Mouse (Mus musculus): ENCODE measurements at regions not wholly inside any gene's neighbourhood (a gene's known extent, or its start where the extent isn't known, plus 50 kb on each side); places are given as distances from the start of the nearest gene placed in this dataset.

DNA sequence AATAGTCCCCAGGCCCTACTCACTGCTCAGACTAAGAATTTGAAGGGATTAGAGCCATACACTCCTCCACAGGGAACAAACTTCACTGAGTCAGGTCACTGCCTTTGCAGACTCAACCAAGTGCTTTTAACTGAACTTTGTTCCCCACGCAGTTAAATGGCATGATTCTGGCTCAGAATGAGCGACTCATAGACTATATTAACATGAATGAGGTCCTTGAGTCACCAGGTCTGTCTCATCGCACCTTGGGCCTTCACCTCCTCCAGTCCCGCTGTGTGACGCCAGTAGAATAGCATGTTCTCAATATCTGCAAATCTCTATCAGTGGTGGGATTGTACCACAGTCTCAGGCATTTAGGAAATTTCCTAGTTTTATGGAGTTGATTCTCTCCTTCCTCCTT lies 153.1 kb downstream of the Pmp22 start:
- no peak for ATAC-seq (ENCODE audit: extremely low read depth, insufficient number of reproducible peaks, low FRiP score, poor library complexity, severe bottlenecking)

DNA sequence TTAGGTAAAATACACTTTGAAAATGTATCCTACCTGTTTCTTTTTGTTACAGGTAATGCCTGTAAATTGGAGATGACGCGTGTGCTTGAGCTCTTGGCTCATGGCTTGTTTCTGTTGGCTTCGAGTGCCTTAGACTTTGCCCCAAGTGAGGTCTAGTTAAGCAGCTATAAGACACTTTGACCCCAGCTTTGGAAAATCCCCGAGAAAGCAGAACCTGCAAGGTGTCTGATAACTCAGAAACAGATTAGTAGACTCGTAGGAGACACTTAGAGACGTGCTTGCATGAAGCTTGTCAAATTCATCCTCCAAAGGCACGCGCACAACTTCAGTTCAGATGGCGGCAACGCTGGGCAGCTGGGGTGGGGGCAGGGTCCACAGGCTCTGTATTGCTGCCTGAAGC lies 153.8 kb downstream of the Pmp22 start:
- ATAC-seq (ENCODE audit: extremely low read depth, insufficient number of reproducible peaks, low FRiP score, poor library complexity, severe bottlenecking) = no peak

DNA sequence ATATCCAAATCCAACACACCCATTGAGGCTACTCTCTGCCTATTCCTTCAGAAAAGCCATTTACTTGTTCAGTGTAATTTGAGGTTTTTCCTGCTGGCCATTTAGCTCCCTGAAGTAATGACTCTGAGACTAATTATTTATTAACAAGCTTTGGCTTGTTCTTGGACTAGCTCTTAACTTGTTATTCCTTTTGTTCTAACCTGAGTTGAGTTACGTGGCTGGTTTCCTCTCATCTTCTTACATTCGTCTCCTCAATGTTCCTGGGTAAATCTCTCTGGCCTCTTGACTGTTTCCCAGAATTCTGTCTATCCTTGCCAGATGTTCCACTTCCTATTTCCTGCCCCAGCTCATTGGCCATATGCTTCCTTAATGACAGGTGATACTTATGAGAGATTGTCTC lies 157.2 kb downstream of the Pmp22 start:
- ATAC-seq (ENCODE audit: extremely low read depth, insufficient number of reproducible peaks, low FRiP score, poor library complexity, severe bottlenecking) = no peak

DNA sequence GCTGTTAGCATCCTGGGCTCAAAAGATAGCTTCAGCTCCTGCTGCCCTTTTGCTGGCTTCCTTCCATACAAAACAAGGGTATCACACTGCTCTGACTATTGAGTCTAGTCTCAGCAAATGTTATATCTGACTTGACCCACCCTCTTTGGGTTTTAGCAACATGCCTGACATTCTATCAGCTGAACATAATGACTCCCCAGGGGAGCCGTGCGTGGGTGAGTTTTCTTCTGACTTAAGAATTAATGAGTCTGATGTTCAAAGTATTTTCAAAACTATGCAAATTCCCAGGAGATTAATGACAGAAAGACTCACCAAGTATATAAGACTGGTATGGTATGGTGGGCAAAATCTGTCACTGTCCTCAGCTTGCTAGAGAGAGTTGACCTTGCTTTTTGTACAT lies 159.0 kb downstream of the Pmp22 start:
- ATAC-seq (ENCODE audit: extremely low read depth, insufficient number of reproducible peaks, low FRiP score, poor library complexity, severe bottlenecking) = no peak

DNA sequence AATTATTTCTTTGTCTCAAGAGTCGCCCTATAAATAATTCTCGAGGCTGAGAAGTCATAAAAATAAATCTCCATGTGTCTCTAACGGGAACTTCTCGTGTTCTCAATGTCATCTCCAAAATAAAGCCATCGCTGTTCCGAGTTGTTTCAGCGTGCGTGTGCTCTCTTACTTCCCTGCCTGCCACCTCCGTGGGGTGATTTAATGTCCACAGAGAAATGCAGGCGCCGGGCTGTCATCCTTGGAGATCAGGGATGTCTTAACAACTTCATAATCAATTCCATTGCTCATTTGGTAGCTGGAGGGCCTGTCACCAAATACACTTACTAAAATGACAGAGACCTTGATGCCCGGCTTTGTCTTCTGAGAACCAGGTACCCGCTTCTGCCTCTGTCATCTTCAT lies 161.8 kb downstream of the Pmp22 start:
- no peak for ATAC-seq (ENCODE audit: extremely low read depth, insufficient number of reproducible peaks, low FRiP score, poor library complexity, severe bottlenecking)

DNA sequence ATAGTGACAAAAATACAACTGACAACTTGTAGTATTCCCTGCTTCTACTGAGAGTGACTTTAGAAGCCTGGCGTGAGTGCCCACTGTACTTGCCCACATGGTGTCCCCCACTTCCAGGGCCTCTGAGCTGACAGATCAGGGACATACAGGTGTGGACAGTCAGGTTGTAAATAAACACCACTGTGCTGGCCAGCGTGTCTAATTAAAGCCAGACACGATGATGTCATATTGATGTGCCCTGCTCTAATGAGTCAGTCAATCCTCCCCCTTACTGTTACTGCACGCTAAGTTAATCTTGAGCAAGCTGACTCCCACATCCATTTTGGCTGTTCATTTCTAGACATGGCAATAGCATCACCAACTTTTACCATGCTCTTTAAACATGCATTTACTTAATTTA lies 164.7 kb downstream of the Pmp22 start:
- no peak for ATAC-seq (ENCODE audit: extremely low read depth, insufficient number of reproducible peaks, low FRiP score, poor library complexity, severe bottlenecking)

DNA sequence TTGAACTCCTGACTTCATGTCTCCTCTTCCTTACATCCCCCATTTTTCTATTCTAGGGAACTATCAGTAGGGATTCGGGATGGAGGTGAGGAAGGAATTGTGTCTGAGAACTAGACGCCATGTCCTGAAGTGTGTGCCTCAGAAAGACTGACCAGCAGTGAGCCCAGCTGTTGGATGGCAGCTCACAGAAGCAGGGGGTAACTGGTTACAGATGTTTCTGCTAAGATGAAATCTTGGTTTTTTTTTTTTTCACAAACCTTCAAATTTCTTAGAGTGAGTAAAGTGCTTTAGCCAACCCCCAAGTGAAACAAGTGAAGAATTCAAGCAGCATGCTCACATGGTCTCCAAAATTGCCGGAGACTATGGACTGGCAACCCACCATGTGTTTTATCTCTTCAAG lies 165.7 kb downstream of the Pmp22 start:
- ATAC-seq (ENCODE audit: extremely low read depth, insufficient number of reproducible peaks, low FRiP score, poor library complexity, severe bottlenecking) = no peak

DNA sequence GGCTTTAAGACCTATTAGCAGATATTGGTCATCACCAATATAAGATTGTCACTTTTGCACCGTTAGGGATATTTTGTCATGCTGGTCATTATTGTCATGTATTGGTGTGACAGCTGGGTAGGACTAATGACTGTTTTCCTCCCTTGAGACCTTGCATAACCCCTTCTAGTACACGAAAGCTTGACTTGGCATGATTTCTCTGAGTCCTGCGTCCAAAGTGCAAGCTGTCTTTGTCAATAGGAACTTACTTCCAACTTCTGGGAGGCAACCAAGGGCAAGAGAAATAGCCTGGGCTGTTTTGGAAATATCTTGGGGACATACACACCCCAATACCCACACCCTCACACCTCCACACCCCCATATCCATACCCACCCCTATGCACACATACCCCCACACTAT lies 167.7 kb downstream of the Pmp22 start:
- no peak for ATAC-seq (ENCODE audit: extremely low read depth, insufficient number of reproducible peaks, low FRiP score, poor library complexity, severe bottlenecking)

DNA sequence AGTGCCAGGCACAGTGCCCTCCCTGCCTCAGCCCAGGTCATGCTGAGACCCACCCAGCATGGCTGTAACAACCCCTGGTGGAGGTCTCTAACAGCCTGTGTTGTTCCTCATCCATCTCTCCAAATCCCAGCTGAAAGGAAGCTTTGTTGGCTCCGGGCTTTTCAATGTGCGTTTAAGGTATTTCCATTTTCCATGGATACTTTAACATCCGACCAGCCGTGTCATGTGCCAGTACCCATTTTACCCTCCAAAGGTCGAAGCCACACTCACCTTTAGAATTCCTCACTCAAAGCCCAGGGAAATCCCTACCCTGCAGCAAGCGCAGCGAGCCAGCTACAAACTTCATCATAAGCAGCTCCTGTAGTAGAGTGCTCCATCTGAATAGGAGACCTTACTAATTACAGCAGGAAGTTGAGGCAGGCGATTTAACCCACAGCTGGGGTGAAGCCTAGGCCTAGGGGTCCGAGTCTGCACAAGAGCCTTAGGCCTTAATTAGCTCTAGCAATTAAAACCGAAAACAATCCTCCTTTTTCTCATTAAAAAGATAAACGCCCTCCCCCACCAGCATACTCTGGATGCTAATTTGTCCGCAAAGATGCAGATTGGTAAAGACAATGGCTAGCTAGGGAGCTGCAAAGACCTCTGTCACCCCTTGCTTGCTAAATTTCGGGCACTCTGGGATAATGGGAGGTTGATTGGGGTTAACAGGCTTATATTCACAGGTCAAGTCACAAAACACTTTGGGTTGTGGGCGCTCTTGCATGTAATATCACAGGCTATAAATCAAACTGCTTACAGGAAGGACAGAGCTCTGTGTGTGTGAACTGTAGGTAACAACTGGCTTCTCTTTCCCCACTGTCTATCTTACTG lies 171.2 kb downstream of the Pmp22 start:
- ATAC-seq (ENCODE audit: extremely low read depth, insufficient number of reproducible peaks, low FRiP score, poor library complexity, severe bottlenecking) = no peak

DNA sequence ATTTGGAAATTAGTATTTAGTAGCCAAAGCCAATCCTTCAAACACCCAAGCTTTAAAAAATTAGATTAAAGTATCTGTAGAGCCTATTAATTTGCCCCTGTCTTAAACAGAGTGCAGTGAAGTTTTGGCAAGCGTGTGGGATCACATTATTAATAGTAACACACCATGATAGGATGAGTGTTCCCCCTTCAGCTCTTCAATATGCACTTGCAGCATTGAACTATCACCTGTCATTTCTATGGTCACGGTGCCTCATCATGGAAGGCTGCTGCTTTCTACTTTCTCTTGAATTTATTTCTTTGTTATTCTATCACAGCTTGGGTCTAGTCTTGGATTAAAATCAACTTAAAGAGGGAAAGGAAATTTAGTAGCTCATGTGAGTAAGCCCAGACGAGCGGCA lies 196.4 kb downstream of the Pmp22 start:
- no peak for ATAC-seq (ENCODE audit: extremely low read depth, insufficient number of reproducible peaks, low FRiP score, poor library complexity, severe bottlenecking)

DNA sequence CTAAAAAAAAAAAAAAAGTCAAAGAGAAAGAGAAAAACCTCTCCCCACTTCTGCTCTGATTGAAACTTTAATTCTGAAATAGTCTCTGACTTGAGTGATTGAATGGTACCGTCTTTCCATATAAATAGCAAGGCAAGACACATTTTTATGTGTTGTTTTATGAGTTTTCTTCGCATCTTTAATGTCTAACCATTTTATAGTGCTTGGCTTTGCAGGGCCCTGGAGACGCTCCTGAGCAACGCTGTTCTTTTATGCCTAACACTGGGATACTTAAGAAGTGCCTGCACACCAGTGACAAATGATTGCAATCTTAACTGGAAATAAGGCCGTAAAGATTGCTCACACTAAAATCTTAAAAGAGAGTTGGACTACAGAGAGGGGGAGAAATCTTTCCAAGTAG lies 198.1 kb downstream of the Pmp22 start:
- ATAC-seq (ENCODE audit: extremely low read depth, insufficient number of reproducible peaks, low FRiP score, poor library complexity, severe bottlenecking) = no peak

DNA sequence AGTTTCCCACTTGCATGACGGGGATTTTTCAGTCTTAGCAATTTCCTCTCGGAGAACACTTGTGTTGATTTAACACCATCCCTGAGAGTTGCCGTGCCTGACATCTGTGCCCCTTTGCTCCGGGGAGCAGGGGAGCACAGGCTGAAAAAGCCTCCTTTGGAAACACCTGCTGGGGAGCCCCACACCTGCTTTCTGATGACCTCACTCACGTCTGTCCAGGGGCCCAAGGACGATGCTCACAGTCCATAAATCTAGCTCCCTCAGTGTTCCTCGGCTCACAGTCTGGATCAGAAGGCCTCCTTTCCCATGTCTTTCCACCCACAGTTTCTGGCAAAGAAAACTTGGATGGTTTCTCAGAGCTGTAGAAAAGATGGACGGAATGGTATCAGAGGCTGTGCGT lies 208.7 kb downstream of the Pmp22 start:
- ATAC-seq (ENCODE audit: extremely low read depth, insufficient number of reproducible peaks, low FRiP score, poor library complexity, severe bottlenecking) = no peak

DNA sequence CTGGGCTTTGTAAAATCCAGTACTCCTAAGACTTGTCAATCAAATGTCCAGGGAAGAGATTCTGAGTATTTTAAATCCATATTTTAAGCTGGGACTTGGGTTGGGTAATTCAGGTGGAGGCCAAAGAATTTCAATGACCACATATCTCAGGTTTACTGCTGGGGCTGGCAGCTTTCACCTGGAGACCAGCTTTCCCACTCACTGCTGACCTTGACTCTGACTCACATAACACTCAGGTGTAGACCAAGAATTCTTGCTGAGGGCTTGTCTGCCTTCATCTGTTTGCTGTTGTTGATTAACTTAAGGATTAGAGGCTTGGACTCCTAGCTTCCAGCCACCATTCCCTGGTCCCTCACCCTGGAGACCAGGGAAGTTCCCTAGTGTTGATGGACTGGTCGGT lies 209.5 kb downstream of the Pmp22 start:
- ATAC-seq (ENCODE audit: extremely low read depth, insufficient number of reproducible peaks, low FRiP score, poor library complexity, severe bottlenecking) = no peak

DNA sequence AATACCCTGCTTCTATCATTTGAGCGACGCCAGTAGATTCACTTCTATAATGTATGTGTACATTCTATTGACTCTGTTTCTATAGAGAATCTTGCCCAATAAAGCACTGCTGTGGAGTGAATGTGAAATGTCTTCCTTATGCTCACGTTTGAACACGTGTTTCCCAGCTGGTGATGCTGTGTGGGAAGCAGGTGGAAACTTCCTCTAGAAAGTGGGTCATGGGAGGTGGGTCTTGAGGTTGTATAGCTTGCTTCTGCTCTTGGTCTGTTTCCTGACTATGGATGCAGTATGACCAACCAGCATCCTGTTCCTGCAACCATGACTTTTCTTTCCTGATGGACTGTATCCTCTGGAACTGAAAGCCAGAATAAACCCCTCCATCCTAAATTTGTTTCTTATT lies 216.9 kb downstream of the Pmp22 start:
- ATAC-seq (ENCODE audit: extremely low read depth, insufficient number of reproducible peaks, low FRiP score, poor library complexity, severe bottlenecking) = no peak

DNA sequence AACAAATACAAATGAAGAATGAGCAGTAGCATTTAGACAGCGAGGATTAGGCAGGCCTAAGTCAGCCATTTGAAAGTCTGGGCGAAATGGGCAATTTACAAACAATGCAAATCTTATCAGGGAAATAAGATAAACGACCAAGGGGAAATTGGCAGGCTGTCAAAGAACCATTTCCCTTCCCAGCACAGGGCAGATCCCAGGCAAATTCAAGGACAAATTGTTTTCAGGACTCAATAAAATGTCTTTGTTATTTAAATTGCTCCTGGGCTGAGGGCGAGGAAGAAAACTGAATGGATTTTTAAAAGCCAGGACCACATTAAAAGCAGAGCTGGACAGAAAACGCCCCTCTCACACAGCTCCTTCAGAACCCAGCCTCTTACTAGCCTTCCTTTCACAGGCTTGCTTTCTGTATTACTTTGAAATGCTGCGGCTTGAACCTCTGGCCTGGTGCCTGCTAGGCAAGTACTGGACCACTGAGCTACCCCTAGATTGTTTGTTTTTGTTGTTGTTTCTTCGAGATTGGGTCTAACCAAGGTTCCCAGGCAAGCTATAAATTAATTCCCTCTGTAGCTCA lies 221.4 kb downstream of the Pmp22 start:
- ATAC-seq (ENCODE audit: extremely low read depth, insufficient number of reproducible peaks, low FRiP score, poor library complexity, severe bottlenecking) = no peak

DNA sequence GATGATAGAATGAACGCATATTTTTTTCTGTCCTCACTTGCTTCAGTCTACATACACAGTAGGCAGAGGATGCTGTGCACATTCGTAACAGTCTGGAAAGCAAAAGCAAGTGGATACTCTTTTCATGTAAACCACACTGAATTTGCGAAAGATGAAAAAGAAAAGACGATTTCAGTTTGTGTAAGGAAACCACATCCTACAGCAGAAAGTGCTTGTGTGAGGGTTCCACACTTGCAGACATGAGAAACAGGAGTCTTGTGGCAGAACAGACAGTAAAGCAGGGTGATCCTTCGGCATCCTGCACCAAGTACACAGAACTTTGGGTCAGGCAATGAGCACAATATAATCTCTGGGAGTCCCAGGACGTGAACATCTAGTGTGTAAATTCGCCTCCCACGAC lies 223.2 kb downstream of the Pmp22 start:
- ATAC-seq (ENCODE audit: extremely low read depth, insufficient number of reproducible peaks, low FRiP score, poor library complexity, severe bottlenecking) = no peak

DNA sequence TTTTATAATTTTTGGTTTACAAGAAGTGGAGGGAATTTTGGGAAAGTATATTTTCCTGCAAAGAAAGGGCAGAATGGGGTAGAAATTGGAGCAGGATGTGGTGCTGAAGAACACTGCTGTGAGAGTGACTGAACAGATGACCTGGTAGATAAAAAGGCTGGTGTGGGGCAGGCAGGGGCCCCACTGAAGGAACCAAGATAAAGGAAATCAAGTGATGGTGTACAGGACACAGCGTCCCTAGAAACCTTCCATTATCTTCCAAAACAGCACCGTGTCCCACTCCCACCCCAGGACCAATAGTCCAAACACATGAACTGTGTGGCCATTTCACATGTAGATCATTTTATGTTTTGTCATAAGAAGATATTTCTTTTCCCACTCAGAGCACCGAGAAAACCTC lies 224.2 kb downstream of the Pmp22 start:
- no peak for ATAC-seq (ENCODE audit: extremely low read depth, insufficient number of reproducible peaks, low FRiP score, poor library complexity, severe bottlenecking)

DNA sequence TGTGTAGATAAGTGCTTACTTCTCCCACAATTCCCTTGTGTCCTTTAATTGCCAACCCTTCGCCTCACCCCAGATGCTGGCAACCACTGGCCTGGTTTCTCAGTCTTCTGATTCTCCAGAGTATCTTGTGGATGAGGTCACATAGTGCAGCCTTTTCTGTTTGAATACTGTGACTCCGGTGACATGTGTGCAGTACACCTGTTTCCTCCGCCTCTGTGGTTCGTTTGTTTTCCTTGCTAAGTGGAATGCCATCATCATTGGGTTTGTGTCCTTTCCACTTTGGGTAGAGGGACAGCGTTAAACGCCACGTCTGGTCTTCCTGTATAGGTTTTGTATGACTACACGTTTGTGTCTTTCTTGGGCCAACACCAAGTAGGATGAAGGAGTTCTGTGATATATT lies 224.9 kb downstream of the Pmp22 start:
- ATAC-seq (ENCODE audit: extremely low read depth, insufficient number of reproducible peaks, low FRiP score, poor library complexity, severe bottlenecking) = no peak

DNA sequence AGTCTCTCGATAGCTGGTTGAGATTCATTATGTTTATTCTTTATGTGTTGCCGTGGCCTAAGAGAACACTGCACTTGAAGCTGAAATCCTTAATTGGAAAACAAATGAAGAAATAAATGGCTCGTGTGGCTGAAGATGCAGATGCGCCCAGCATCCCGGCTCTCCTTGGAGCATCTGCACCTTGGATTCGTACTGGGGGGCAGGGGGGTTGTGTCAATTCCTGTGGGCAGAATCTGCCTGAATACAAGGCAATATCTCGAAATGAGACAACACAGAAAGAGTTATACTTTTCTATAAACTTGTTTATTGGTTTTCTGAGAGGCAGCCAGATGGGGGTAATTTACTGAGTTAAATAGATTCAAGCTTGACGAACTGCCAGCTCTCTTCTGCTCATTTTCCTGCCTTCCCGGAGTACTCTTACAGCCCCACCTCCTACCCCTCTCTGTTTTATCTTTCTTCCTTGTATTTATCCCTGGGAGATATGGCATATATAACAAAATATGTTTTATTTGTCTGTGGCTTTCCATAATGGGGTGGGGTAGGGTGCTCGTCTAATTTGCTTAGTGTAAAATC lies 229.1 kb downstream of the Pmp22 start:
- ATAC-seq (ENCODE audit: extremely low read depth, insufficient number of reproducible peaks, low FRiP score, poor library complexity, severe bottlenecking) = no peak

DNA sequence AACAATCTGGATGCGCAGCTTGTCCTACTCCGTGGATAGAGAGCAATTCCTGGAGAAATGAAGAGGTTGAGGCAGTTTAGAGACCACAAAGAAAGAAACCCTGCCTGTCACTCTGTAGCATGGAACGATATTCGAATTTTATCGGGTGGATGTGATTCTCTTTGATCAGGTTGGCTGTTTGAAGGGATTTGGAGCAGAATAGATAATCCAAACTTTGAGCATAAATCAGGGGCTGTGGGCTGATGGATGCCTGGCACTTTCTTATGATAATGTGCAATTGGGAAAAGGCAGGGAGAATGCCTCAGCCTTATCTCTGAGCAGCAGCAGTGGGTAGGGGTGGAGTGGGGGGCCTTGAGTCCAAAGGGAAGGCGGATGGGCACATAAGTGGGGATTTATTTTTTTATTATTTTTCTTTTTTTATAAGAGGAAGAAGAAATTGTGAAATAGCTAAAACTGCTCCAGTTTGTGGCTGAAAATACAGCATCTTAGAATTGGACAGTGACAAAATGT lies 239.0 kb downstream of the Pmp22 start:
- no peak for ATAC-seq (ENCODE audit: extremely low read depth, insufficient number of reproducible peaks, low FRiP score, poor library complexity, severe bottlenecking)
